Mouse (Mus musculus): ENCODE measurements at regions not wholly inside any gene's neighbourhood (a gene's known extent, or its start where the extent isn't known, plus 50 kb on each side); places are given as distances from the start of the nearest gene placed in this dataset.
"Not testable (repeated sequence)": the region's sequence is repeated elsewhere in the genome, so short reads cannot be mapped to it uniquely, and the experiment has no call there.

DNA sequence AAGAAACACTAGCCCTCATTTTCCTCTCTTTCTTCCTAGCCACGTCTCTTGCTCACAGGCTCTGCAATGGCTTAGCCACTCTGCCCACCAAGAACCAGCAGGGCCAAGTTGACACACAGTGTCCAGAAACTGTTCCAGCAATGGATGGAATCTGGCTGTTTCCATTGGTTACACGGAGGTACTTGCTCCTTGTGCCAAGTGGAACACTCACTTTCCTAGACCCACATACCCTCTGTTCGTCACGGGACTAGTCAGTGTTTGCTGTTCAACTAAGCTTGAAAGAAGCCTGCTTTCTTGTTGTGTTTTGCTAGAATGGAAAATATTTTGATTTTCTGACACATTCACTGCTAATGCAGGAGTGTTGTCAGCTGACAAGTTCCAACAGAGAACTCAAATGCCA lies 575.7 kb upstream of the Gulo start:
- DNase-seq: no peak

GRCm38 (mm10) chr14:66579904-66580492 lies 571.0 kb upstream of the Gulo start:
- no peak for DNase-seq

DNA sequence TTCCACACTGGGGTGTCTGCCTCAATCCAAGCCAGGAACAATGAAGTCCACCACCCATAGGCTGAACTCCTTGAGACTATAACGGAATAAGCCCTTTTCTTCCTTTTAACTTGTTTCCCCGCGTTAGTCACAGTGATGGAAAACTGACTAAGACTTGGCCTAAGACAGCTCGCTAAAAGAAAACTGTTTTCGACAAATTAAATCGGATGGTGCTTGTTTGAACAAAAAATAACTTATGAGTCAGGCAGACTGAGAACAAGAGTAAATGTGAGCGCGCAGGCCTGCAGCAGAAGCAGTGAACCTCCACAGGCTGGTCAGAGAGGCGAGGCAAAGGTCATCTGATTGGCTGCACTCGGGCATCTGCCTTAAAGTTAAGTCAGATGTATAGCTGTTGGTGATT lies 557.6 kb upstream of the Gulo start:
- no peak for DNase-seq

- DNase-seq: no peak
Measured at GRCm38 (mm10) chr14:66562744-66563143, 553.7 kb upstream of the Gulo start.

DNA sequence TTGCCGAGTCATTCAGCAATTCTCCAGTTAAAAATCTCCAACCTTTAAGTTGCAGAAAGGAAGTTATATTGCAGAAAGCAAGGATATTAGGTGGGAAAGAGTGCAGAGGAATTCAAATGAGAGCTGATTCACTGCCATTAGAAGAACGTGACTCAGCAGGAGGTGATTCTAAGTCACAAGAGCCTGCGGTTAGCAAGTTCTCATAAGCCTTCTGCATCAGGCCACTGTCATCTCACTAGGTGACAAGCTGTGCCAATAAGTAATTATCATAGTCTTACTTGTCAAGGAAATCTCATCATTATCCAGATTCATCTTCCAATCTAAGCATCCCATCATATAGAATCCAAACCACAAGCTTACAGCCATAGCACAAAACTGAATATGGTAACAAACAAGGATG lies 552.7 kb upstream of the Gulo start:
- no peak for DNase-seq

DNA sequence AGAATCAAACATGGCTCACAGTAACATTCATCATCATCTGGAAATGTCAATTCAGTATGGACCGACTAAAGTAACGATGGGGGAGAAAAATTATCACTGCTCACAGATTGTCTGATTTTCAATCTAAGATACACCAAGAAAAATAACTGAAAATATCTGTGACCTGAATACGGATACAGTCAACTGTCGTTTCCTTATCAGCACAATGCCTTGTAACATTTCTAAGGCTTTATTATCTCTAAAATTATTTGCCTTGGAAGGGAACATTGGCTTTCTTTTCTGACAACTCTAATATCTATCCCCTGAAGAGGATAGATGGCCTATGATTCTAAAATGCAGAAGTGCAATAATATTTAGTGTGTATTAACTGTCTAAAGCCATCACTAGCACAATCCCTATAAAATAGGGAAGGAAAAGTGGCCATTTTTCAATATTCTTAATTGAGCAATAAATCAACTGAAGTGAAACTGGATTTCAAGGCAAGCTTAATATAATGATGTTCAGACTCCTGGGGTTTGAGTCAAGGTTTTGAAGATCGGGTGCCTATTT lies 552.1 kb upstream of the Gulo start:
- no peak for DNase-seq

DNA sequence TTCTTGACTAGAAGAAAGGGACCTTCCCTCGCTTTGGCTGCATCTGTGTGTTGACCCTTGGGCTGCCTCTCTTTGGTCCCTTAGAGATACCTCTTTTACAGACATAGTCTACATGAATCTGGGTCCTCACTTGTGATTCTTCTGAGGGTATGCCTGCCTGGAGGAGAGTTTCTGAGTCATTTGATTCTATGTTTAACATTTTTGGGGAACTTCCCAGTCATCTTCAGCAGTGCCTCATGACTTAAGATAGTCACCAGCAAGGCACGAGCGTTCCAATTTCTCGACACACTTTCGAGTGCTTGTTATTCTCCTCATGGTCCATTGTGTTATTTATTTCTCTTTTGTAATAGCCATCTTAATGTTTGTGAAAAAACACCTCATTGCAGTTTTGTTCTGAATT lies 549.4 kb upstream of the Gulo start:
- DNase-seq: no peak

GRCm38 (mm10) chr14:66557631-66558030 lies 548.6 kb upstream of the Gulo start:
- no peak for DNase-seq

GRCm38 (mm10) chr14:66538498-66538897 lies 529.5 kb upstream of the Gulo start:
- DNase-seq: no peak

- no peak for DNase-seq
Measured at GRCm38 (mm10) chr14:66534671-66535070, 525.7 kb upstream of the Gulo start.

DNA sequence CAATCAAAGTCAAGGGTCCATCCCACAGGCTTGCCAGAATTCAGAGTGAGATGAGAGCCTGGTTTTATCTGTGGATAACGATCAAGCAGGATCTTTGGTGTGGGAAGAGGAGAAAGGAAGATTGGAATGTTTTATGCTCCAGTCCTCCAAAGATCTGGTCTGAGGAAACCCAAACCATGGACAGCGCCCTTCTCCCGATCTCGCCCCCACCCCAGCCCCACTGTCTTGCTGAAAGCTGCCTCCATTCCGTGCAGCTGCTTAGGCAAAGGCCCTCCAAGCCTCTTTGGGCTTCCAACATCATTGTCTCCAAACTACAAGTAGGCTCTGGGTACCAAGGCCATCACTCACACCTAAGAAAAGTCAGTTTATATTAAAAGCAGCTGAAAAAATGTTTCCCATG lies 519.1 kb upstream of the Gulo start:
- no peak for DNase-seq

- DNase-seq: no peak
Measured at GRCm38 (mm10) chr14:66527061-66527460, 518.1 kb upstream of the Gulo start.

- no peak for DNase-seq
Measured at GRCm38 (mm10) chr14:66522856-66523400, 513.9 kb upstream of the Gulo start.

DNA sequence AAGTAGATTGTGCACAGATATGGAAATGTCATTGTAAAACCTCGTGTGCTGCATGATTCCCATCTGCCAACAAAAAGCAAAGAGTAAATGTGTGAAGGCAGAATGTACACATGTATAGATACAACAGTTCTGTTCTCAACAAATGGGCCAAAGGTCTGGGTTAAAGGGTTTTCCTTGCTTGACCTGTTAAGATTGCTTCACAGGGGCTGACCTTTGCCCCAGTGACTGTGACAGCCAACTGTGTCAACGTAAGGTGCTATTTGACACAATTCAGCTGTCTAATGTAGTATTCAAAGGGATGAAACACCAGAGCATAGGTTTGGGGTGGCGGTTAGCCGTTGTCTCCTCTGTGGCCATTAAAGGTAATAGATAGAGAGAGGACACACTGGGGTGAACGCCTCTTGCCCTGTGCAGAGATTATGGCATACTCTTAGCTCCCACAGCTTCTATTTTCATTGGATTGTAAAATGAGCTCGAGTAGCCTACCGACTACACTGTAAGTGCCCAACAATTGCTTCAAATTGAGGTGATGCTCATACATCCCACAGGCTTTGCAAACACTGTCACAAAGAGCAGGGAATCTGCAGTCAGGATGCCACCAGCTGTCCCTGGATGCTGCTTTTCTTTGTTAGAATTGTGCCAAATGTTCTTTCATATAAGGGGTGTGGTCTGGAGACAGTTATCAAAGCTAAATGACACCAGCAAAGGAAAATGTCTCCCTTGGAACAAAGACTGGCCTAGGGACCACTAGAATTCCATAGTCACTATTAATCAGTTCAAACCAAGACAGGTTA lies 513.0 kb upstream of the Gulo start:
- DNase-seq: no peak

DNA sequence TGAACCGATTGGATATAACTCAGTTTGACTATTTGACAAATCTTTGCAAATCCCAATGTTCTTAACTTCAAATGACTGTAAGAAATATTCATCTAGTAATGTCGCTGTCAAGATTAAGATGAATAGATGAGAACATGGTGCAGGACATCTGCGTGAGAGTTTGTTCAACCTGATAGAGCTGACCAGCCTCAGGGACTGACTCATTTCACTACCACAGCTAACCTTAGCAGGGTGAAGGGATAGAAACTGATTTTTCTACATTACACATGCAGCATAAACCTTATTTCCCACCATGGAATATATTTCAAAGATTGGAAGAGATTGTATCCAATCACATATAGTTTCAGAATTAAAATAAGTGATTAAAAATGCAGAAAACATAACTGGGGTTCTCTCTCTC lies 507.8 kb upstream of the Gulo start:
- no peak for DNase-seq

GRCm38 (mm10) chr14:66510750-66511149 lies 501.7 kb upstream of the Gulo start:
- no peak for DNase-seq

- DNase-seq: no peak
Measured at GRCm38 (mm10) chr14:66510218-66510617, 501.2 kb upstream of the Gulo start.

DNA sequence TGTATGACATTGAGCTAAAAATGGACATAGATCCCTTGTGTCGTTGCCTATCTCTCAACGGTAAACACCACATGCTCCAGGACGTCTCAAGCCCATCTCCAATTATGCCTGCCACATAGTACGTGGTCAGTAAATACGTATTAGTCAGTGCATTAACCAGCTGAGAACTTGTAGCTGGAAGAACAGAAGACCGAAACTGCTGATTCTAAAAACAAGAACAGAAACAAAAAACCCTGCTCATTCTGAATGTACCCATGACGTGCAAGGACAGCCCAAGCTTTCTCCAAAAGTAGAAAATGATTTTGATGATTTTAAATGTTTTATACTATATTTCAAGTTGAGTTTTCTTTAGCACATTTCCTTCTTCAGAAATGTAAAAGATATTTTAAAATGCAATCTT lies 500.7 kb upstream of the Gulo start:
- no peak for DNase-seq

- no peak for DNase-seq
Measured at GRCm38 (mm10) chr14:66501995-66502394, 493.0 kb upstream of the Gulo start.

GRCm38 (mm10) chr14:66499896-66500295 lies 490.9 kb upstream of the Gulo start:
- peak in 1 of 2 experiments; percentile 2 for DNase-seq

- DNase-seq: no peak
Measured at GRCm38 (mm10) chr14:66495146-66495545, 486.1 kb upstream of the Gulo start.

DNA sequence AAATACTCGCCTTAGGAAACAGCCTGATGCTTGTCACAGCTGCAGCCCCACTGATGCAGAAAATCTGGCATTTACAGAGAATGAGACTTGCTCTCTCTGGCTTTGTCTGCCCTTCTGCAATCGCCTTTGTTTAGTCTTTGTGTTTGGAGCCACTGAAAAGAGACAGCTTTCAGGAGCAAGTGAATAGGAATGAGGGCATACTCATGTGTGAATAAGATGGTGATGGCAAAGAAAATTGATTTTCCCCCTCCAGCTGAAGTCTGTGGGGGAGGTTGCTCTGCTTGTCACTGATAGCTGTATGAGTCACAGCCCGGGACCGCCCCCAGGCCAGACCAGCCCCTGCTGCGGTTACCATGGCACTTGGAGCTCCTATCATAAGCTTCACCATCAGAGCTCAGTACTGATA lies 485.5 kb upstream of the Gulo start:
- DNase-seq: no peak

GRCm38 (mm10) chr14:66493691-66494121 lies 484.7 kb upstream of the Gulo start:
- no peak for DNase-seq

- DNase-seq: not testable (repeated sequence)
Measured at GRCm38 (mm10) chr14:66484751-66485150, 475.7 kb upstream of the Gulo start.
